Mouse (Mus musculus): ENCODE results near the gene Pramef12.
"Not testable (repeated sequence)": the region's sequence is repeated elsewhere in the genome, so short reads cannot be mapped to it uniquely, and the experiment has no call there.

Pramef12 gene

GRCm38 (mm10) chr4:144408290-144408689 is at the start of gene Pramef12:
TSS of gene Pramef12 (minus strand) at chr4:144408464.
- DNase-seq (ENCODE audit: low read depth, low spot score) = peak; percentile 82

DNA sequence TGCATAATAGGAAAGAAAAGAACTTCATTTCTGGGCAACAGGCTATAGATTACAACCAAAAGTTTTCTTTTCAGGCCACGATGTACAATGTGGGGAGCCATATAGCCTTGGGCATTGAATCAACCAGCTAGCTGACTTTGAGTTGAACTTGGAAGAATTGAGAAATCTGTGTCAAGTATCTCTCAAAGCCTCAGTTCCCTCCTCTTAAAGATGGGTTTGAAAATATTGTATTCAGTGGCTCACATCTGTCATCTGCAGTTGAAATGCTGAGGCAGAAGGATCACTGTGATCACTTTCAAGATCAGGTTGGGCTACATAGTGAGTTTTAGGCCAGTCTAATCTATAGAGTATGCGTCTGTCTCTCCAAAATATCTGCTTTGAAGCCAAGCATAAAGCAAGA is 45.0 kb upstream of the Pramef12 start, which contains the start of gene Gm9944:
TSS of gene Gm9944 (minus strand) at position 101 of the 400 bp plus-strand sequence.
- no peak for DNase-seq (ENCODE audit: low read depth, low spot score)

GRCm38 (mm10) chr4:144448546-144448945 is 40.3 kb upstream of the Pramef12 start:
- no peak for DNase-seq (ENCODE audit: low read depth, low spot score)

- no peak for DNase-seq (ENCODE audit: low read depth, low spot score)
Measured at GRCm38 (mm10) chr4:144441582-144441981, 33.3 kb upstream of the Pramef12 start.

GRCm38 (mm10) chr4:144441095-144441494 is 32.8 kb upstream of the Pramef12 start:
- DNase-seq (ENCODE audit: low read depth, low spot score) = no peak

DNA sequence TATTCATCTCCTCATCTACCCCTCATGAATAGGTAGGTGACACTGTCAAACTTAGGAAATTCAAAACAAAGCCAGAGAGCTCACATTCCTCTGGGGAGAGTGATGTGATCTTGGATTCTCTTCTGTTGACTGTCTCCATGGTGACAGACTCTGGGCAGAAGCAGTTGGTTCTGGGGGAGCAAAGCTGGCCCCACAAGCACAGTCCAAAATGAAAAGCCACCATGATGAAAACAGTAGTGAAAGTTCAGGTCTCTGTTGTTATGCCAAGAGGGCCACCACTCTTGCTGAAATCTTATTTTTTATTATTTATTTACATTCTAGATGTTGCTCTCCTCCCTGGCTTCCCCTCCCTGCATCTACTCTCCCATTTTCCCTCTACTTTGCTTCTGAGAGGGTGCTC is 30.4 kb upstream of the Pramef12 start, which contains the start of gene 1700012P22Rik:
TSS of gene 1700012P22Rik (minus strand) at position 101 of the 400 bp plus-strand sequence.
- no peak for DNase-seq (ENCODE audit: low read depth, low spot score)

- no peak for DNase-seq (ENCODE audit: low read depth, low spot score)
Measured at GRCm38 (mm10) chr4:144433216-144433615, 25.0 kb upstream of the Pramef12 start.

GRCm38 (mm10) chr4:144430723-144431122 is 22.5 kb upstream of the Pramef12 start:
- DNase-seq (ENCODE audit: low read depth, low spot score) = no peak

- peak; percentile 79 for DNase-seq (ENCODE audit: low read depth, low spot score)
Measured at GRCm38 (mm10) chr4:144428868-144429267, 20.6 kb upstream of the Pramef12 start.

DNA sequence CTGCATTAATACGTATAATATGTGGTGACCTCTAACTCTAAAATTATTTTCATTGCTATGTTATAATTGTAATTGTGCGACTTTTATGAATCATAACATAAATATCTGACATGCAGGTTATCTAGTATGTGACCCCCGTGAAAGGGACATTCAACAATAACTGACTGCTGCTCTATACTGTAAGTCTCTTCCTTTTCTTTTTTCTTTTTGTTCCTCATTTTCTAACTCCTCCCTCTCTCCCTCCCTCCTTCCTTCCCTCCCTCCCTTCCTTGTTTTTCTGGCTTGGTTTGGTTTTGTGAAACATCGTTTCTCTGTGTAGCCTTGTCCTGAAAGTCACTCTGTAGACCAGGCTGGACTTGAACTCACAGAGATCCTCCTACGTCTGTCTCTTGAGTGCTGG is 16.3 kb upstream of the Pramef12 start:
- DNase-seq (ENCODE audit: low read depth, low spot score) = no peak

DNA sequence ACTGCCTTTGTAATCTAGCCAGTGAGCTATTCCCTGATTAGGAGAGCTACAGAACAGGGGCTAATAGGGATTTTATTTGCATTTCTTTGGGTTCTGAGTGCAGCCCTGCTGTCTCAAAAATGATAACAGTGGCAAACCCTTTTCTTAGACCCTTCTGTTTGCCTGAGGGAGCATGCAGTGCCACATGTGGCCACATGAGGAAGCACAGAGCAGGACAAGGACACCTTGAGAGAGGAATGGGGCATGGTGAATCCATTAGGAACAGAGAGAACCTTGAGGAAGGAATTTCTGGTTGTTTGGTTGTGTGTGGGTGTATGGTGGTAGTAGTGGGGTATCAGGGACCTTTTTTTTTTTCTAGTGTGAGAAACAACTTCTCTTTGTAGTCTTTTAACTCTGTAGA is 12.4 kb upstream of the Pramef12 start:
- DNase-seq (ENCODE audit: low read depth, low spot score) = peak; percentile 76

DNA sequence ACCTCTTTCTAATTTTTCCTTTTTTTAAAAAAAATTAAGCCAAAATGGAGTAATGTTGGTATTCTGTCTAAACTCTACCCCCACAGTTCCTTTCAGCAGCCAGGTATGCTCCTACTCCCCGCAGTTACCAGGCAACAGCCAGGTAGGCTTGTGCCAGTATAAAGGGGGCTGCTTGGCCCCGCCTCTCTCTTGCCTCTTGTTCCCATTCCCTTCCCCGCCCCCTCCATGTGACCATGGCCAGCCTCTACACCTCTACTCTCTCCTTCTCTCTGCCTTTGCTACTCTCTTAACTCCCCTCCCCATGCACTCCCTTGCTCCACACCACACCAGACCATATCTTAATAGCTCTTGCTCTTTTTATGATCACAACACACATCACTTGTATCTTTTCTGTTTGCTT is 2.0 kb downstream of the Pramef12 start:
- DNase-seq (ENCODE audit: low read depth, low spot score) = peak; percentile 54

GRCm38 (mm10) chr4:144404456-144405086 is 3.7 kb downstream of the Pramef12 start:
- peak; percentile 96 for DNase-seq (ENCODE audit: low read depth, low spot score)

DNA sequence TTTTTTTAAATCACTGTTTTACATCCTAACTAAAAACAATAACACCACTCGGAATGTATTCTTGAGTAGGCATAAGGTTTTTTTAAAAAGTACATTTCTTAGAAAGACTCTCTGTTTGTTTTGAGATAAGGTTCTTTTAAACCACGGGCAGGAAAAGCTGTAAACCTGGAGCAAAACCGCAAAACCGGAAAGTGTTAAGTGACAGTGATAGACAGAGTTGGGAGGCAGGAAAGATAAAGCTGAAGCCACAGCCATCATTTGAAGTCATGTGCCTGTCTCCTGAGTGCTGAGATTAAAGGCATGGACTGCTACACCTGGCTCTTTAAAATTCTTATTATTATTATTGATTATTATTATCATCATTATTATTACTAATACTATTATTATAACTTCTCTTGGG is 5.6 kb downstream of the Pramef12 start:
- DNase-seq (ENCODE audit: low read depth, low spot score) = no peak

- DNase-seq (ENCODE audit: low read depth, low spot score) = peak; percentile 41
Measured at GRCm38 (mm10) chr4:144396316-144396715, 11.9 kb downstream of the Pramef12 start.

- no peak for DNase-seq (ENCODE audit: low read depth, low spot score)
Measured at GRCm38 (mm10) chr4:144377911-144378310, 30.4 kb downstream of the Pramef12 start, which contains the start of gene Pramef20. TSS of gene Pramef20 (minus strand) at chr4:144377933.

DNA sequence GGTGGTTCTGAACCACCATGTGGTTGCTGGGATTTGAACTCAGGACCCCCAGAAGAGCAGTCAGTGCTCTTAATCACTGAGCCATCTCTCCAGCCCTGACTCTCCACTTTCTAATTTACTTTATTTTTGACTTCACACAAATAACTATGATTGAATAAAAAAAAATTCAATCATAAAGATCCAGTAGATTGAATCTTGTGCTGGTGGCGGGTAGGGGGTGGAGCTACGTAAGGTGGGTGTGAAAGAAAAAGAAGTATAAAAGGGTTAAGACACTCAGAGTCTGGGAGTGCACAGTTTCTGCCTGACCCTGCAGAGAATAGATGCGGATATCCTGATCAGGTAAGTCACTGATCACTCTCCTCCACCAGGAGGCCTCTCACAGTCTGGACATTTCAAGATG is 50.6 kb downstream of the Pramef12 start, which contains the start of gene Gm13119:
TSS of gene Gm13119 (plus strand) at position 301 of the 400 bp plus-strand sequence.
- DNase-seq (ENCODE audit: low read depth, low spot score) = not testable (repeated sequence)

Data from ZHBTc4 (cell line).